Mouse (Mus musculus) MEL (cell line): Measurements from ENCODE around the gene Smim24.
A peak's percentile ranks its signal among the peaks of the same experiment; 100 is the strongest.

Experiments
- CTCF ChIP-seq, 3 experiments: IDR thresholded peaks in 2 of 3; conservative IDR thresholded peaks in 1 of 3; 2 replicates each; pipeline ENCODE4 v1.5.1; 2011 to 2012; ENCODE audit warnings: low read length in 3 of 3, low read depth in 2 of 3, mild to moderate bottlenecking in 2 of 3, improper control_type of control experiment in 1 of 3, inconsistent platforms in 1 of 3, mixed read lengths in 1 of 3, moderate library complexity in 1 of 3; ENCODE audit not compliant: control insufficient read depth in 1 of 3, insufficient read depth in 1 of 3, poor library complexity in 1 of 3, severe bottlenecking in 1 of 3
- E2F4 ChIP-seq: IDR thresholded peaks from 2 replicates; pipeline ENCODE4 v1.6.1; 2011; ENCODE audit warnings: low read depth, low read length, improper control_type of control experiment, borderline replicate concordance
- ELF1 ChIP-seq: IDR thresholded peaks from 2 replicates; pipeline ENCODE4 v1.6.1; 2014; ENCODE audit warnings: low read depth, mild to moderate bottlenecking, inconsistent platforms, low read length, improper control_type of control experiment, moderate library complexity
- EP300 ChIP-seq, 2 experiments: IDR thresholded peaks; 2 replicates each; pipeline ENCODE4 v1.6.1; 2011; ENCODE audit warnings: improper control_type of control experiment in 2 of 2, low read length in 2 of 2, low read depth in 1 of 2, mild to moderate bottlenecking in 1 of 2
- GABPA ChIP-seq: IDR thresholded peaks from 2 replicates; pipeline ENCODE4 v1.6.1; 2012; ENCODE audit warnings: low read depth, mild to moderate bottlenecking, inconsistent platforms, low read length, improper control_type of control experiment, moderate library complexity
- GATA1 ChIP-seq: IDR thresholded peaks from 2 replicates; pipeline ENCODE4 v1.6.1; 2011; ENCODE audit warnings: low read depth, low read length, improper control_type of control experiment
- HCFC1 ChIP-seq: IDR thresholded peaks from 2 replicates; pipeline ENCODE4 v1.6.1; 2012; ENCODE audit warnings: low read depth, mild to moderate bottlenecking, inconsistent platforms, low read length, improper control_type of control experiment, moderate library complexity
- MXI1 ChIP-seq: IDR thresholded peaks from 2 replicates; pipeline ENCODE4 v1.6.1; 2011; ENCODE audit warnings: mild to moderate bottlenecking, low read depth, low read length, improper control_type of control experiment
- POLR2A ChIP-seq, 2 experiments: IDR thresholded peaks; 2 replicates each; pipeline ENCODE4 v1.6.1; 2011 to 2012; ENCODE audit warnings: low read length in 2 of 2, mild to moderate bottlenecking in 2 of 2, control low read depth in 1 of 2, improper control_type of control experiment in 1 of 2, low read depth in 1 of 2, moderate library complexity in 1 of 2; ENCODE audit not compliant: control insufficient read depth in 1 of 2, insufficient read depth in 1 of 2, poor library complexity in 1 of 2
- POLR2AphosphoS5 ChIP-seq: IDR thresholded peaks from 2 replicates; pipeline ENCODE4 v1.6.1; 2012; ENCODE audit warnings: low read depth, borderline replicate concordance, mild to moderate bottlenecking, inconsistent platforms, low read length, moderate library complexity, mixed read lengths
- RCOR1 ChIP-seq: IDR thresholded peaks from 2 replicates; pipeline ENCODE4 v1.6.1; 2012; ENCODE audit warnings: low read depth, mild to moderate bottlenecking, inconsistent platforms, low read length, improper control_type of control experiment
- SMC3 ChIP-seq: IDR thresholded peaks from 2 replicates; pipeline ENCODE4 v1.6.1; 2011; ENCODE audit warnings: low read depth, low read length, improper control_type of control experiment
- UBTF ChIP-seq: IDR thresholded peaks from 2 replicates; pipeline ENCODE4 v1.6.1; 2012; ENCODE audit warnings: low read depth, mild to moderate bottlenecking, inconsistent platforms, low read length, improper control_type of control experiment, moderate library complexity, borderline replicate concordance; ENCODE audit not compliant: insufficient read depth
- USF1 ChIP-seq: IDR thresholded peaks from 2 replicates; pipeline ENCODE4 v1.6.1; 2014; ENCODE audit warnings: low read depth, mild to moderate bottlenecking, inconsistent platforms, low read length, improper control_type of control experiment, moderate library complexity

GRCm38 (mm10) chr10:81385603-81386306 lies 7.1 kb upstream of the Smim24 start:
- TF ChIP-seq CTCF (IDR thresholded peaks at IDR 0.05 in 2 of 3, conservative IDR thresholded peaks at IDR 0.05 in 1 of 3; ENCODE audit: control insufficient read depth in 1 of 3, insufficient read depth in 1 of 3, low read depth in 2 of 3, low read length in 3 of 3, poor library complexity in 1 of 3, severe bottlenecking in 1 of 3) = no peak
- no peak for TF ChIP-seq E2F4
- no peak for TF ChIP-seq GATA1
- no peak for TF ChIP-seq SMC3
- no peak for TF ChIP-seq POLR2A (IDR thresholded peaks at IDR 0.05; ENCODE audit: control insufficient read depth in 1 of 2, insufficient read depth in 1 of 2, low read depth in 1 of 2, low read length in 2 of 2, poor library complexity in 1 of 2)
- TF ChIP-seq MXI1 = no peak
- no peak for TF ChIP-seq POLR2AphosphoS5
- no peak for TF ChIP-seq ELF1
- no peak for TF ChIP-seq UBTF
- TF ChIP-seq USF1 = peak; percentile 76
- TF ChIP-seq HCFC1 = no peak
- no peak for TF ChIP-seq GABPA
- no peak for TF ChIP-seq EP300 (IDR thresholded peaks at IDR 0.05; ENCODE audit: low read depth in 1 of 2, low read length in 2 of 2)
- no peak for TF ChIP-seq RCOR1
